Mouse (Mus musculus): ENCODE data around the gene 9530068E07Rik. TPM values are rescaled to one million over a fixed set of nuclear protein-coding genes. Genes with fewer than 3 reads are reported as not detected.

The 9530068E07Rik gene
- total and polyA plus RNA-seq, 3 experiments = 102 to 153 (median 128) TPM

- TF ChIP-seq SIN3A (IDR thresholded peaks at IDR 0.05; ENCODE audit: low read length) = no peak
- no peak for TF ChIP-seq PAX5 (IDR thresholded peaks at IDR 0.05; ENCODE audit: low read length)
- TF ChIP-seq IRF4 (IDR thresholded peaks at IDR 0.05; ENCODE audit: low read depth, low read length) = no peak
- no peak for TF ChIP-seq ZKSCAN1 (IDR thresholded peaks at IDR 0.05; ENCODE audit: borderline replicate concordance, low read depth, low read length)
- no peak for TF ChIP-seq MEF2A (IDR thresholded peaks at IDR 0.05; ENCODE audit: borderline replicate concordance, low read depth, low read length)
- TF ChIP-seq NRF1 (IDR thresholded peaks at IDR 0.05; ENCODE audit: low read depth, low read length) = no peak
- TF ChIP-seq JUN (IDR thresholded peaks at IDR 0.05; ENCODE audit: insufficient read depth, low read depth, low read length) = no peak
- TF ChIP-seq MAZ (IDR thresholded peaks at IDR 0.05; ENCODE audit: low read depth, low read length) = no peak
- no peak for TF ChIP-seq GABPA (IDR thresholded peaks at IDR 0.05; ENCODE audit: insufficient replicate concordance, low read depth, low read length)
- TF ChIP-seq EP300 (IDR thresholded peaks at IDR 0.05; ENCODE audit: low read length) = no peak
- no peak for TF ChIP-seq CTCF (conservative IDR thresholded peaks at IDR 0.05 in 1 of 2, IDR thresholded peaks at IDR 0.05 in 1 of 2; ENCODE audit: low read depth in 2 of 2, low read length in 2 of 2)
- TF ChIP-seq ETS1 (conservative IDR thresholded peaks at IDR 0.05; ENCODE audit: low read depth, low read length) = no peak
- no peak for TF ChIP-seq ELF1 (IDR thresholded peaks at IDR 0.05; ENCODE audit: low read depth, low read length)
- no peak for TF ChIP-seq TCF12 (IDR thresholded peaks at IDR 0.05; ENCODE audit: low read depth, low read length)
- DNase-seq (ENCODE audit: extremely low read depth) = no peak
- H3K36me3 ChIP-seq (replicated peaks in 1 of 2; ENCODE audit: control insufficient read depth in 1 of 2, insufficient read depth in 1 of 2, low read length in 1 of 2) = peaks cover 48 to 93% of the 10 kb centered on the region in 2 experiments
- no peak overlapping the region for H3K27ac ChIP-seq (ENCODE audit: insufficient read depth, low read depth)
- no peaks in the 10 kb centered on the region for H3K4me1 ChIP-seq (ENCODE audit: control insufficient read depth in 1 of 2, insufficient read depth in 2 of 2)
- H3K9me3 ChIP-seq (replicated peaks; ENCODE audit: low read length) = no peaks in the 10 kb centered on the region
- no peaks in the 10 kb centered on the region for H3K79me2 ChIP-seq (replicated peaks; ENCODE audit: control insufficient read depth, extremely low read depth, insufficient read depth, poor library complexity, severe bottlenecking)
- in situ Hi-C loops (cut with MboI; ENCODE audit: low pct_ligation_motif_present, low pct_unique_long_range_greater_than_20kb, low sequenced_read_pairs) = no loop called here
- no peak overlapping the region for H3K4me2 ChIP-seq (ENCODE audit: insufficient read depth, low read depth, poor library complexity, severe bottlenecking)
- H3K9ac ChIP-seq (ENCODE audit: insufficient read depth, low read depth) = no peak overlapping the region
- H3K4me3 ChIP-seq (replicated peaks in 1 of 3; ENCODE audit: low read depth in 2 of 3, low read length in 2 of 3, poor library complexity in 1 of 3) = no peak overlapping the region
- H3K27me3 ChIP-seq (replicated peaks) = no peaks in the 10 kb centered on the region
- dilution Hi-C loops (cut with MboI; ENCODE audit: extremely low pct_ligation_motif_present, extremely low pct_unique_long_range_greater_than_20kb, low sequenced_read_pairs) = no loop called here
Observed at GRCm38 (mm10) chr11:52383741-52384140, 12.5 kb upstream of the 9530068E07Rik start.

DNA sequence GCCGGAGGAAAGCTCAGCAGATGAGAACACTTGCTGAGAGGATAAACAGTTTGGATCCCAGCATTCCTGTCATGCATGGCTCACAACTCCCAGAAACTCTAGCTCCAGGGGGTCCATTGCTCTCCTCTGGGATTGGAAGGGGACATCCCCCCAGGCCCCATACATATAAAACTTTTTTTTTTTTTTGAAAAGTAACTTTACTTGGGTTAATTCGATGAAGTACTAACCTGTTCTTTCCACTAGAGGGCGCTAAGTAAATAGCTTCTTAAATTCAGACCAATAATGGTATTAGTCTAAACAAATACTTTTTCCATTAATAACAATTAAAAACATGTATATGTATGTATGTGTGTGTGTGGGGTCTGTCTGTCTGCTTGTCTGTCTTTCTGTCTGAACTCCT, 11.6 kb upstream of the 9530068E07Rik start:
- Histone ChIP-seq H3K9me3 (replicated peaks; ENCODE audit: low read length) (no peaks in the 10 kb centered on the region), H3K4me3 (replicated peaks in 1 of 3; ENCODE audit: low read depth in 2 of 3, low read length in 2 of 3, poor library complexity in 1 of 3) (no peak overlapping the region), H3K9ac (ENCODE audit: insufficient read depth, low read depth) (no peak overlapping the region), H3K27ac (ENCODE audit: insufficient read depth, low read depth) (no peak overlapping the region), H3K4me1 (ENCODE audit: control insufficient read depth in 1 of 2, insufficient read depth in 2 of 2) (no peaks in the 10 kb centered on the region), H3K36me3 (replicated peaks in 1 of 2; ENCODE audit: control insufficient read depth in 1 of 2, insufficient read depth in 1 of 2, low read length in 1 of 2) (peaks cover 42 to 90% of the 10 kb centered on the region in 2 experiments), H3K4me2 (ENCODE audit: insufficient read depth, low read depth, poor library complexity, severe bottlenecking) (no peak overlapping the region), H3K79me2 (replicated peaks; ENCODE audit: control insufficient read depth, extremely low read depth, insufficient read depth, poor library complexity, severe bottlenecking) (no peaks in the 10 kb centered on the region), H3K27me3 (replicated peaks) (no peaks in the 10 kb centered on the region)
- dilution Hi-C loops (cut with MboI; ENCODE audit: extremely low pct_ligation_motif_present, extremely low pct_unique_long_range_greater_than_20kb, low sequenced_read_pairs) (no loop called here), in situ Hi-C loops (cut with MboI; ENCODE audit: low pct_ligation_motif_present, low pct_unique_long_range_greater_than_20kb, low sequenced_read_pairs) (no loop called here)
- TF ChIP-seq POLR2AphosphoS2 (IDR thresholded peaks at IDR 0.05; ENCODE audit: low read depth, low read length) (no peak), BHLHE40 (IDR thresholded peaks at IDR 0.05; ENCODE audit: low read depth, low read length) (no peak), GABPA (IDR thresholded peaks at IDR 0.05; ENCODE audit: insufficient replicate concordance, low read depth, low read length) (no peak), TBP (conservative IDR thresholded peaks at IDR 0.05; ENCODE audit: low read depth, low read length) (no peak), TCF12 (IDR thresholded peaks at IDR 0.05; ENCODE audit: low read depth, low read length) (no peak), EP300 (IDR thresholded peaks at IDR 0.05; ENCODE audit: low read length) (no peak), MAZ (IDR thresholded peaks at IDR 0.05; ENCODE audit: low read depth, low read length) (no peak), POLR2A (IDR thresholded peaks at IDR 0.05; ENCODE audit: low read depth, low read length) (no peak), MAFK (IDR thresholded peaks at IDR 0.05; ENCODE audit: insufficient replicate concordance, low read length) (no peak), ZNF384 (IDR thresholded peaks at IDR 0.05; ENCODE audit: low read depth, low read length) (peak; percentile 72), CTCF (conservative IDR thresholded peaks at IDR 0.05 in 1 of 2, IDR thresholded peaks at IDR 0.05 in 1 of 2; ENCODE audit: low read depth in 2 of 2, low read length in 2 of 2) (peak; percentile 48 to 57; a peak in 3 of 4 replicates)
- DNase-seq (ENCODE audit: extremely low read depth) = peak; percentile 19
